Mouse (Mus musculus) kidney, adult 2 months (tissue): ENCODE results near the gene Znrf2. TPM values are rescaled to one million over a fixed set of nuclear protein-coding genes. Genes with fewer than 3 reads are reported as not detected.

Source experiments
- DNase-seq: peaks from one replicate; pipeline ENCODE4 v3.0.0; 2021
- H3K27ac ChIP-seq: fragments of 200-500 bp; 2 replicates; pipeline ENCODE4 v1.5.1; 2012; ENCODE audit warnings: low read depth, low read length, control low read depth, inconsistent platforms; ENCODE audit not compliant: insufficient read depth
- H3K27me3 ChIP-seq: fragments of 200-500 bp; replicated peaks from 2 replicates; pipeline ENCODE4 v1.6.1; 2012; ENCODE audit warnings: mild to moderate bottlenecking, moderate library complexity, low read length, inconsistent platforms; ENCODE audit not compliant: control insufficient read depth, insufficient read depth
- H3K36me3 ChIP-seq: fragments of 200-500 bp; 2 replicates; pipeline ENCODE4 v1.6.1; 2012; ENCODE audit warnings: mild to moderate bottlenecking, moderate library complexity, low read length, inconsistent platforms; ENCODE audit not compliant: control insufficient read depth, insufficient read depth
- H3K4me1 ChIP-seq: fragments of 200-500 bp; 2 replicates; pipeline ENCODE4 v1.6.1; 2011; ENCODE audit warnings: low read length; ENCODE audit not compliant: control insufficient read depth, insufficient read depth
- H3K4me3 ChIP-seq: fragments of 200-500 bp; 2 replicates; pipeline ENCODE4 v1.5.1; 2011; ENCODE audit warnings: mild to moderate bottlenecking, low read depth, low read length, control low read depth; ENCODE audit not compliant: insufficient read depth
- CTCF ChIP-seq: fragments of 200-500 bp; conservative IDR thresholded peaks from 2 replicates; pipeline ENCODE4 v1.5.1; 2011; ENCODE audit warnings: low read depth, mild to moderate bottlenecking, control low read depth, low read length, moderate library complexity, mixed read lengths; ENCODE audit not compliant: insufficient read depth, insufficient read length
- POLR2A ChIP-seq: fragments of 200-500 bp; IDR thresholded peaks from one replicate; pipeline ENCODE4 v1.6.1; 2011; ENCODE audit warnings: low read depth, low read length, control low read depth
- WGBS: fragments of 180-500 bp; shearing (Covaris S2); methylation state at CpG from one replicate; pipeline ENCODE4 v1.1.7; 2018; 5-methylcytosine and 5-hydroxymethylcytosine counted together
- polyA plus RNA-seq: library from polyadenylated mRNA; depleted of rRNA; stranded (reverse); fragments of >200 nt; gene quantifications from 2 replicates; pipeline ENCODE4 v1.2.3, GENCODE M21; 2012

The Znrf2 gene
- polyA plus RNA-seq, 1 experiment = 18.1 TPM

GRCm38 (mm10) chr6:54810314-54810646 lies 6.4 kb upstream of the Znrf2 start:
- no peak for TF ChIP-seq POLR2A
- TF ChIP-seq CTCF = no peak
- DNase-seq = no peak
- peaks cover 22% of the 10 kb centered on the region for H3K4me1 ChIP-seq
- H3K27me3 ChIP-seq = no peaks in the 10 kb centered on the region
- no peak overlapping the region for H3K4me3 ChIP-seq
- no peak overlapping the region for H3K27ac ChIP-seq
- 73% methylated on average over 1 of the region's 1 CpGs for WGBS
- H3K36me3 ChIP-seq = no peaks in the 10 kb centered on the region

GRCm38 (mm10) chr6:54811546-54812250 lies 5.0 kb upstream of the Znrf2 start:
- Histone ChIP-seq H3K27me3 (no peaks in the 10 kb centered on the region), H3K4me3 (no peak overlapping the region), H3K36me3 (no peaks in the 10 kb centered on the region), H3K4me1 (peaks cover 30% of the 10 kb centered on the region), H3K27ac (peak overlapping the region; percentile 77)
- peak; percentile 91 for DNase-seq
- TF ChIP-seq CTCF = no peak
- no peak for TF ChIP-seq POLR2A
- 33% methylated on average over 11 of the region's 11 CpGs for WGBS

GRCm38 (mm10) chr6:54812276-54812675 lies 4.4 kb upstream of the Znrf2 start:
- H3K4me1 ChIP-seq = peaks cover 30% of the 10 kb centered on the region
- H3K4me3 ChIP-seq = no peak overlapping the region
- no peaks in the 10 kb centered on the region for H3K36me3 ChIP-seq
- no peaks in the 10 kb centered on the region for H3K27me3 ChIP-seq
- 35% methylated on average over 6 of the region's 6 CpGs for WGBS
- no peak for TF ChIP-seq POLR2A
- no peak for TF ChIP-seq CTCF
- peak; percentile 95 for DNase-seq
- H3K27ac ChIP-seq = peak overlapping the region; percentile 77

- 67% methylated on average over 9 of the region's 9 CpGs for WGBS
- DNase-seq = no peak
- peak overlapping the region; percentile 65 for H3K27ac ChIP-seq
- no peak overlapping the region for H3K4me3 ChIP-seq
- H3K27me3 ChIP-seq = no peaks in the 10 kb centered on the region
- H3K36me3 ChIP-seq = no peaks in the 10 kb centered on the region
- peaks cover 36% of the 10 kb centered on the region for H3K4me1 ChIP-seq
- TF ChIP-seq CTCF (no peak), POLR2A (no peak)
Measured at GRCm38 (mm10) chr6:54815428-54816130, 1.1 kb upstream of the Znrf2 start.

- peaks cover 28% of the 10 kb centered on the region for H3K4me1 ChIP-seq
- TF ChIP-seq CTCF (peak; percentile 24; the same call in 1 of the 2 replicates), POLR2A (no peak)
Measured at GRCm38 (mm10) chr6:54817266-54817767, 601 bp downstream of the Znrf2 start.

GRCm38 (mm10) chr6:54818389-54818788 lies 1.7 kb downstream of the Znrf2 start:
- TF ChIP-seq POLR2A = no peak
- TF ChIP-seq CTCF = no peak
- 42% methylated on average over 2 of the region's 2 CpGs for WGBS

More at GRCm38 (mm10) chr6:54817266-54817767, 601 bp downstream of the Znrf2 start:
- peak overlapping the region; percentile 76 for H3K27ac ChIP-seq
- 6% methylated on average over 39 of the region's 39 CpGs for WGBS
- DNase-seq = peak; percentile 82
- H3K4me3 ChIP-seq = peak overlapping the region; percentile 76
- H3K27me3 ChIP-seq = no peaks in the 10 kb centered on the region
- no peaks in the 10 kb centered on the region for H3K36me3 ChIP-seq

GRCm38 (mm10) chr6:54819272-54819671 lies 2.6 kb downstream of the Znrf2 start:
- H3K36me3 ChIP-seq = no peaks in the 10 kb centered on the region
- H3K4me3 ChIP-seq = no peak overlapping the region
- no peak overlapping the region for H3K27ac ChIP-seq
- no peaks in the 10 kb centered on the region for H3K27me3 ChIP-seq
- WGBS = 56% methylated on average over 4 of the region's 4 CpGs
- H3K4me1 ChIP-seq = peaks cover 19% of the 10 kb centered on the region; the same call in 1 of the 2 replicates
- TF ChIP-seq CTCF (no peak), POLR2A (no peak)
- no peak for DNase-seq

More at GRCm38 (mm10) chr6:54818389-54818788, 1.7 kb downstream of the Znrf2 start:
- H3K27ac ChIP-seq = peak overlapping the region; percentile 52; the same call in 1 of the 2 replicates
- no peaks in the 10 kb centered on the region for H3K36me3 ChIP-seq
- no peaks in the 10 kb centered on the region for H3K27me3 ChIP-seq
- peak overlapping the region; percentile 76 for H3K4me3 ChIP-seq
- no peak for DNase-seq
- peaks cover 19% of the 10 kb centered on the region; the same call in 1 of the 2 replicates for H3K4me1 ChIP-seq
